Mouse (Mus musculus): Measurements from ENCODE around the gene Il22ra1.

GRCm38 (mm10) chr4:135710392-135710791 is 17.6 kb upstream of the Il22ra1 start:
- TF ChIP-seq GATA1 (IDR thresholded peaks at IDR 0.05; ENCODE audit: borderline replicate concordance, low read length), result no peak
- no peak for TF ChIP-seq FLI1 (IDR thresholded peaks at IDR 0.05; ENCODE audit: low read length)

All from megakaryocyte, embryonic 14.5 days (primary cell).